Mouse (Mus musculus): ENCODE measurements around the gene Dusp22. TPM values are rescaled to one million over a fixed set of nuclear protein-coding genes. Genes with fewer than 3 reads are reported as not detected.

Dusp22 gene
- polyA plus RNA-seq, 1 experiment, result 0.03 TPM

DNA sequence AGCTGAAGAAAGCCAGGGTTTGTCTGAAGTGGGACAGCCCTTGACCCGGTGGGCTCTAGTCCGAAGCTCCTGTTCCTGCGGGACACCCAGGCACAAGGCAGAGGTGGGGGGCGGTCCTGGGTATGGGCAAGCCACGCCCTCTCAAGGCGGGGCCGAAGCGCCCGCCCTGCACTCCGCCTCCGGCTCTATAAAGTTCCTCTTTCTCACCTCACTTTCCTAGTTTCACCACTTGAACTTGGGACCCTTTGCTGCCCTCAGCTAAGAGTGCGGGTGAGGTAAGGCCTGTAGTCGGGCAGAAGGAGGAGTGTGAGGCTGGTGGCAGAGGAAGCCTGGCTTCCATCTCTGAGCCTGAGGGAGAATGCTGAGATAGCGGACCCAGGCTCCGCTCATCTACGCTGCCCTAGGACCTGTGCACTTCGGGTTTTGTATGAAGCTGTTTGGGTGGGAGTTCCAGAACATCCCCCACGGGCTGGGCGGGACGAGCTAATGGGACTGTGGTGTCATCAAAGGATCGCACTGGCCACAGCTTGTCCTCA, 89.3 kb downstream of the Dusp22 start, which contains the start of gene Irf4:
Gene Irf4, plus strand, starts transcription at position 206 of the 536 bp plus-strand sequence.
- Histone ChIP-seq H3K9me3 (ENCODE audit: control insufficient read depth, low read length) (no peaks in the 10 kb centered on the region), H3K36me3 (ENCODE audit: control insufficient read depth) (no peaks in the 10 kb centered on the region), H3K27me3 (ENCODE audit: control insufficient read depth) (peaks cover 44% of the 10 kb centered on the region), H3K4me1 (ENCODE audit: control insufficient read depth) (no peaks in the 10 kb centered on the region; the same call in 1 of the 2 replicates), H3K4me3 (replicated peaks) (no peak within 1 kb of the TSS)
- no peak for TF ChIP-seq TAL1 (IDR thresholded peaks at IDR 0.05; ENCODE audit: low read length)
- no peak for TF ChIP-seq GATA1 (IDR thresholded peaks at IDR 0.05; ENCODE audit: low read length)

DNA sequence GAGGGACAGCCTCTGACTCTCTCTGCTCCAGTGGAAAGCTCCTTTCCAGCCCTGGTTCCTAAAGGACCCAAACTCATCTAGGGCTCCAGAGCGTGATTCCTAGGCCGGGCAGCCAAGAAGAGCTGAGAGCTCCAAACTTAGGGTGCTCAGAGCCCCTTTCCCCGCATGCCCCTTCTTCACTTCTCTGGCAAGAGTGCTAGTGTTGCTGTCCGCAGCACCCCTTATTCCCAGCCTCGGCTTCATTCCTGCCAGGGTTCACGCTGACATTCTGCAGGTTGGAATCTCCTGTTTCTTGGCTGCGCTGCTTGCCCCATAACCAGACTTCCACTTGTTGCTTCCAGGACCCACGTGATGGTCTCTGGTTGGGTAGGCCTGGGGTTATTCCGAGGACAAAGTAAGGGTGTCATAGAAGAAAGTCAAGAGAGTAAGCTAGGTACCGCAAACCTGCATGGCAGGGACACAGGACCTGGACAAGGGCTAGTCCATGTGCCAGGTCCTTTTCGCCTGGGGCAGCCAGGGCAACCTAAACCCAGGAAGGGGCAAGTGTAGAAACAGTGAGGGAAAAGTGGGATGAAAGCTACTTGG, 89.8 kb downstream of the Dusp22 start:
- no peak for TF ChIP-seq GATA1 (IDR thresholded peaks at IDR 0.05; ENCODE audit: low read length)
- TF ChIP-seq TAL1 (IDR thresholded peaks at IDR 0.05; ENCODE audit: low read length), result no peak
- H3K4me3 ChIP-seq (replicated peaks), result no peak overlapping the region
- H3K27me3 ChIP-seq (ENCODE audit: control insufficient read depth), result peaks cover 44% of the 10 kb centered on the region

DNA sequence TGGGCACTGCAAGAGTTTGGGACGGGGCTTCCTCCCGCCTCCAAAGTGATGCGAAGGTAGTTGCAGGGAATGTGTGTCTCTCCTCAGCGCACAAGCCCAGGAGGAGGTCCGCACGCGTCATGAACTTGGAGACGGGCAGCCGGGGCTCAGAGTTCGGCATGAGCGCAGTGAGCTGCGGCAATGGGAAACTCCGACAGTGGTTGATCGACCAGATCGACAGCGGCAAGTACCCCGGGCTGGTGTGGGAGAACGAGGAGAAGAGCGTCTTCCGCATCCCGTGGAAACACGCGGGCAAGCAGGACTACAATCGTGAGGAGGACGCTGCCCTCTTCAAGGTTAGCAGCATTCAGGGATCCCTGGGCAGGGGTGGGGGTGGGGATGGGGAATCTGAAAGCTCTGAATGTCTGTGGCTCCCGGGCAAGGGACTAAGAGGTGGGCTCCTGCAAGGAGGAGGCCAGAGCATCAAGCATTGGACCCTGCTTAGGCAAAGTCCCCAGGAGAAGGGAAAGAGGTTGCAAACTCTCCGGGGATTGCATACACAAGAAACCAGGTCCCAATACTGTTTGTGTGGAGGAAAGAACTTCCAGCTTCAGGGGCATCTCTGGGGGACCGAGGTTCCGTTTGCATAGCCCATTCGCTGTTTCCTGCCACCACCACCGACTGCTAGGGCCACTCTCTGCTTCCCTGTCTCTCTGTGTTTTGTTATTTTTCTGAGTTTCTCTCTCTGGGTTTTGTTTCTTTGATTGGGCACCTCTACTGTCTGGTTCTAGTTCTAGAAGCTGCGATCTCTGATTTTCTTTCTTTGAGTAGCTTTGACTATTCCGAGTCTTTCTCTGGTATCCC, 90.9 kb downstream of the Dusp22 start:
- H3K4me3 ChIP-seq (replicated peaks), result no peak overlapping the region
- TF ChIP-seq GATA1 (IDR thresholded peaks at IDR 0.05; ENCODE audit: low read length) (no peak), TAL1 (IDR thresholded peaks at IDR 0.05; ENCODE audit: low read length) (no peak)
- H3K36me3 ChIP-seq (ENCODE audit: control insufficient read depth), result no peaks in the 10 kb centered on the region
- H3K27me3 ChIP-seq (ENCODE audit: control insufficient read depth), result peaks cover 44% of the 10 kb centered on the region
- no peaks in the 10 kb centered on the region for H3K9me3 ChIP-seq (ENCODE audit: control insufficient read depth, low read length)
- no peaks in the 10 kb centered on the region; the same call in 1 of the 2 replicates for H3K4me1 ChIP-seq (ENCODE audit: control insufficient read depth)

More for the DNA sequence above, 89.8 kb downstream of the Dusp22 start:
- Histone ChIP-seq H3K9me3 (ENCODE audit: control insufficient read depth, low read length) (no peaks in the 10 kb centered on the region), H3K4me1 (ENCODE audit: control insufficient read depth) (no peaks in the 10 kb centered on the region; the same call in 1 of the 2 replicates), H3K36me3 (ENCODE audit: control insufficient read depth) (no peaks in the 10 kb centered on the region)

DNA sequence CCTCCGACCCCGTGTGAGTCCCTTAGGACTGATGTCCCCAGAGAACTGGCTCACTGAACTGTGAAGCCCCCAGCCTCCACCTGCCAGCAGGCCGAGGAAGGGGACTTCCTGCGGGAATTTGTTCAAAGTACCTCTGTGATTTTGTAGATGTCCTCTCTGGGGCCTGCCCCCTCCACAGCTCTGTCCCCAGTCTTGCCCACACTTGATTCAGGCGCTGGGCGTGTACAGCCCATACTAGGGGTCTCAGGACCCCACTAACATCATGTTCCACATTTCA, 91.4 kb downstream of the Dusp22 start:
- Histone ChIP-seq H3K36me3 (ENCODE audit: control insufficient read depth) (no peaks in the 10 kb centered on the region), H3K27me3 (ENCODE audit: control insufficient read depth) (peaks cover 44% of the 10 kb centered on the region), H3K9me3 (ENCODE audit: control insufficient read depth, low read length) (no peaks in the 10 kb centered on the region), H3K4me3 (replicated peaks) (no peak overlapping the region), H3K4me1 (ENCODE audit: control insufficient read depth) (no peaks in the 10 kb centered on the region; the same call in 1 of the 2 replicates)
- TF ChIP-seq GATA1 (IDR thresholded peaks at IDR 0.05; ENCODE audit: low read length) (no peak), TAL1 (IDR thresholded peaks at IDR 0.05; ENCODE audit: low read length) (no peak)

DNA sequence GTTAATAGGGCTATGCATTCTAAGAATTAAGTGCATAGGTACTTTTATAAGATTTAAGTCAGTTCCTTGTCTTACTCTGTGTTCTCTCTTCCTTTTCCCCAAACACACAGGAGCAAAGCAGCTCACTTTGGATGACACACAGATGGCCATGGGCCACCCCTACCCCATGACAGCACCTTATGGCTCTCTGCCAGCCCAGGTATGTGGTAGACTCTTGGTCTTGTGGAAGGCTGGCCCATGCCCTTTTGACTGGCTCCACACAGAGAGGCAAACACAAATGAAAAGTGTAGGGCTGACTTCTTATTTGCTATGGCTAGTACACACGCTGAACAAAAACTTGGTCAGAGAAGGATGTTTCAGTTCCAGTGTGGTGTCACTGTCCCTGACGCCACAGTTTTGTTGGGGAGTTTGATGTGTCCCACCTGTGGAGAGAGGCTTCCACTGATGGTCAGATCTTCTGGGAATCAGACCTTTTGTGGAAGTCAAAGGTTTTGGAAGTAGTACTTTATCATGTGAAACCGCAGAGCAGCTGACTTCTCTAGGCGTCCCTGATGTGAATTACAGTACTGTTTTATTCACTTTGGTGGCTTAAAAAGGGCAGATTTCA, 92.9 kb downstream of the Dusp22 start:
- Histone ChIP-seq H3K4me1 (ENCODE audit: control insufficient read depth) (no peaks in the 10 kb centered on the region; the same call in 1 of the 2 replicates), H3K27me3 (ENCODE audit: control insufficient read depth) (peaks cover 42% of the 10 kb centered on the region), H3K9me3 (ENCODE audit: control insufficient read depth, low read length) (no peaks in the 10 kb centered on the region), H3K4me3 (replicated peaks) (no peak overlapping the region), H3K36me3 (ENCODE audit: control insufficient read depth) (no peaks in the 10 kb centered on the region)
- TF ChIP-seq TAL1 (IDR thresholded peaks at IDR 0.05; ENCODE audit: low read length) (no peak), GATA1 (IDR thresholded peaks at IDR 0.05; ENCODE audit: low read length) (no peak)

DNA sequence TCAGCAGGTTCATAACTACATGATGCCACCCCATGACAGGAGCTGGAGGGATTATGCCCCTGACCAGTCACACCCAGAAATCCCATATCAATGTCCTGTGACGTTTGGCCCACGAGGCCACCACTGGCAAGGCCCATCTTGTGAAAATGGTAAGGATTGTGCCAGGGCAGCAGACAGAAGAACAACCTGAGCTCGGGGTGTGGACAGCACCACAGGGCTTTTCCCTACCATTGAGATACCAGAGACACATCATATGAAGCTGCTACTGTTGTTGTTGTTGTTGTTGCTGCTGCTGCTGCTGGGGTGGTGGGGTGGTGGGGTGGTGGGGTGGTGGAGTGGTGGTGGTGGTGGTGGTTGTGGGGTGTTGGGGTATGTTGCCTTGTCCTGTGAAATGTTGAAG, 93.6 kb downstream of the Dusp22 start:
- Histone ChIP-seq H3K9me3 (ENCODE audit: control insufficient read depth, low read length) (no peaks in the 10 kb centered on the region), H3K36me3 (ENCODE audit: control insufficient read depth) (no peaks in the 10 kb centered on the region), H3K4me1 (ENCODE audit: control insufficient read depth) (no peaks in the 10 kb centered on the region; the same call in 1 of the 2 replicates), H3K27me3 (ENCODE audit: control insufficient read depth) (peaks cover 38% of the 10 kb centered on the region), H3K4me3 (replicated peaks) (no peak overlapping the region)
- TF ChIP-seq TAL1 (IDR thresholded peaks at IDR 0.05; ENCODE audit: low read length) (no peak), GATA1 (IDR thresholded peaks at IDR 0.05; ENCODE audit: low read length) (no peak)

DNA sequence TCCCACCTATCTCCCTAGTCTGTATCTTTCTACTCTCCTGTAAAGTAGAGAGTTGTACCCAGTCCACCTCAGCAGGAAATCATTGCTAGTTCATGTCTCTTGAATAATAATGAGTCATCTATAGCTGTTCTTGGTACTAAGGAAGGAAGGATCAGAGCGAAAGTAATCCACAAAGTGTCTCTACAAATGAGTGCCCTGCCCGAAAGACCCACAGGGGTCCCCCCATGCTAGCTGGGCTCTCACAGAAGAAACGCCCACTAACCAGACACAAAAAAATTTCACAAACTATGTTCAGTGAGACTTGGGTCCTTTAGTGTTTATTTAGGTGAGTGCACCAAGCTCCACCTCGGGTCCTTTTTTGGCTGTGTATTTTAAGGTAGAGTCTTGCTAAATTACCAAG, 94.3 kb downstream of the Dusp22 start:
- Histone ChIP-seq H3K27me3 (ENCODE audit: control insufficient read depth) (peaks cover 32% of the 10 kb centered on the region), H3K9me3 (ENCODE audit: control insufficient read depth, low read length) (no peaks in the 10 kb centered on the region), H3K4me1 (ENCODE audit: control insufficient read depth) (no peaks in the 10 kb centered on the region; the same call in 1 of the 2 replicates), H3K4me3 (replicated peaks) (no peak overlapping the region), H3K36me3 (ENCODE audit: control insufficient read depth) (no peaks in the 10 kb centered on the region)
- TF ChIP-seq TAL1 (IDR thresholded peaks at IDR 0.05; ENCODE audit: low read length) (no peak), GATA1 (IDR thresholded peaks at IDR 0.05; ENCODE audit: low read length) (no peak)

DNA sequence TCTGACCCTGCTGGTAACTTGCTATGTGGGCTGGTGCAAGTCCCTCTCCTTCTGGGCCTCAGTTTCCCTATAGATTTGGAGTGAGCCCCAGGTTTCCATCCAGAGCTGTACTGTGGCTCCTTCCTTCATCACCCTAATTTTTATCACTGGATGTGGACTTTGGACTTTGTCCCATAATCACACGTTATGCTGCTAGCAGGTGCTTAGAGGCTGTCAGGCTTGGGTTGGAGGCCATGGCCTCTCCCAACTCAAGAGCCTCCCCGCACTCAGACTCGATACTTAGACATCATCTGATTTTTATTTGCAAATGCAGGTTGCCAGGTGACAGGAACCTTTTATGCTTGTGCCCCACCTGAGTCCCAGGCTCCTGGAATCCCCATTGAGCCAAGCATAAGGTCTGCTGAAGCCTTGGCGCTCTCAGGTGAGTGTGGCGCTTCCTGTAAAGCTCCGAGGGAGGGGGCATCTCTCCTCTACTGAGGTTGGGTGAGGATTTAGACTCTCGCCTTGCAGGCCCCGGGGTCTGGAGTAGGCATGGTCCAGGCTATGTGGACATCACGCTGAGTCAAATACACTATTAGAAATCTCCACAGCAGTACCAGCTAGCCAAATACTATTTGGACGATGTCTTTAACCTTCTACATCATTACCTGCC, 95.2 kb downstream of the Dusp22 start:
- Histone ChIP-seq H3K4me1 (ENCODE audit: control insufficient read depth) (no peaks in the 10 kb centered on the region), H3K36me3 (ENCODE audit: control insufficient read depth) (no peaks in the 10 kb centered on the region), H3K4me3 (replicated peaks) (no peak overlapping the region), H3K9me3 (ENCODE audit: control insufficient read depth, low read length) (no peaks in the 10 kb centered on the region), H3K27me3 (ENCODE audit: control insufficient read depth) (peaks cover 23% of the 10 kb centered on the region)
- TF ChIP-seq TAL1 (IDR thresholded peaks at IDR 0.05; ENCODE audit: low read length), result no peak
- no peak for TF ChIP-seq GATA1 (IDR thresholded peaks at IDR 0.05; ENCODE audit: low read length)
